22 mouse cellular contexts compared by ENCODE assay signal in genomic region chr5:3320225-3320624, GRCm38 (mm10). TPM values are rescaled to one million over a fixed set of nuclear protein-coding genes. Genes with fewer than 3 reads are reported as not detected.
A peak's percentile ranks its signal among the peaks of the same experiment; 100 is the strongest.
DNase-seq lines count a peak whose midpoint lies in the region; ATAC-seq lines count a peak whose summit lies in the region.
"Had no signal": no experiment of that assay in that cellular context is flagged by ENCODE, and none has a peak within 500 bp of the region (broad histone marks: within the 10 kb centered on the region; RNA-seq: fewer than 3 reads in every experiment).

No protein-coding gene starts in this region.

- peak; percentile 4 to 9 for DNase-seq in cerebellum, postnatal 10 days
- DNase-seq in cerebellum, postnatal 36 days: no peak
- DNase-seq in kidney, postnatal 4 days: no peak
- DNase-seq in neural tube, embryonic 11.5 days (ENCODE audit: low spot score): no peak
- DNase-seq in neural tube, embryonic 10.5 days (ENCODE audit: extremely low spot score, low spot score): no peak
- no peak for DNase-seq in frontal cortex, postnatal 25 days (ENCODE audit: low spot score in 2 of 2)
- DNase-seq: adrenal gland, adult 8-10 months; adrenal gland, postnatal 36 days; B cell, adult 2 months; cerebellum, adult 11 months; cerebellum, adult 8-10 months; cerebellum, postnatal 25 days; gastrocnemius, adult 2 months; gastrocnemius, postnatal 25 days had no signal

- H3K4me2 ChIP-seq in kidney, embryonic 14.5 days (replicated peaks; ENCODE audit: low read depth, low read length): no peak overlapping the region
- H3K4me2 ChIP-seq in neural tube, embryonic 11.5 days (ENCODE audit: low read depth): no peak overlapping the region
- no peak overlapping the region for H3K4me2 ChIP-seq in hindbrain, embryonic 16.5 days (ENCODE audit: low read length)
- H3K4me2 ChIP-seq: embryonic facial prominence, embryonic 13.5 days; forebrain, embryonic 12.5 days; heart, embryonic 12.5 days; intestine, embryonic 15.5 days had no signal

- no peaks in the 10 kb centered on the region for H3K36me3 ChIP-seq in kidney, embryonic 14.5 days (ENCODE audit: control insufficient read depth, insufficient read depth, low read length)
- H3K36me3 ChIP-seq in neural tube, embryonic 11.5 days (ENCODE audit: control insufficient read depth, insufficient read depth, low read length): no peaks in the 10 kb centered on the region
- no peaks in the 10 kb centered on the region for H3K36me3 ChIP-seq in hindbrain, embryonic 16.5 days (ENCODE audit: control insufficient read depth, insufficient read depth, low read length)
- H3K36me3 ChIP-seq: embryonic facial prominence, embryonic 13.5 days; forebrain, embryonic 12.5 days; heart, embryonic 12.5 days; intestine, embryonic 15.5 days had no signal

- H3K27me3 ChIP-seq in kidney, embryonic 14.5 days (ENCODE audit: control insufficient read depth, insufficient read depth, low read length): no peaks in the 10 kb centered on the region
- H3K27me3 ChIP-seq in neural tube, embryonic 11.5 days (ENCODE audit: control insufficient read depth, insufficient read depth, low read length): no peaks in the 10 kb centered on the region
- no peaks in the 10 kb centered on the region for H3K27me3 ChIP-seq in hindbrain, embryonic 16.5 days (replicated peaks; ENCODE audit: control insufficient read depth, insufficient read depth, low read length)
- H3K27me3 ChIP-seq: embryonic facial prominence, embryonic 13.5 days; forebrain, embryonic 12.5 days; heart, embryonic 12.5 days; intestine, embryonic 15.5 days had no signal

- no peak overlapping the region for H3K27ac ChIP-seq in kidney, embryonic 14.5 days (ENCODE audit: low read depth, low read length)
- H3K27ac ChIP-seq in neural tube, embryonic 11.5 days (ENCODE audit: low read depth, low read length): no peak overlapping the region
- no peak overlapping the region for H3K27ac ChIP-seq in hindbrain, embryonic 16.5 days (ENCODE audit: low read depth, low read length)
- H3K27ac ChIP-seq: embryonic facial prominence, embryonic 13.5 days; forebrain, embryonic 12.5 days; gastrocnemius, adult 2 months; intestine, embryonic 15.5 days had no signal

- 28% methylated on average over 1 of the region's 1 CpGs for WGBS in kidney, embryonic 14.5 days
- 3% methylated on average over 1 of the region's 1 CpGs for WGBS in neural tube, embryonic 11.5 days
- WGBS in hindbrain, embryonic 16.5 days: 12% methylated on average over 1 of the region's 1 CpGs

- H3K4me1 ChIP-seq in kidney, embryonic 14.5 days (ENCODE audit: control insufficient read depth, insufficient read depth, low read length): no peaks in the 10 kb centered on the region
- no peaks in the 10 kb centered on the region for H3K4me1 ChIP-seq in neural tube, embryonic 11.5 days (ENCODE audit: control insufficient read depth, insufficient read depth, low read length)
- no peaks in the 10 kb centered on the region for H3K4me1 ChIP-seq in hindbrain, embryonic 16.5 days (ENCODE audit: control insufficient read depth, insufficient read depth, low read depth, low read length)
- H3K4me1 ChIP-seq: embryonic facial prominence, embryonic 13.5 days; forebrain, embryonic 12.5 days; intestine, embryonic 15.5 days had no signal

- H3K4me3 ChIP-seq in kidney, embryonic 14.5 days (ENCODE audit: low read length): no peak overlapping the region
- no peak overlapping the region for H3K4me3 ChIP-seq in neural tube, embryonic 11.5 days (ENCODE audit: low read depth, low read length)
- H3K4me3 ChIP-seq in hindbrain, embryonic 16.5 days (ENCODE audit: low read length): no peak overlapping the region
- H3K4me3 ChIP-seq: embryonic facial prominence, embryonic 13.5 days; forebrain, embryonic 12.5 days; gastrocnemius, adult 2 months; heart, embryonic 12.5 days; intestine, embryonic 15.5 days had no signal

- H3K9me3 ChIP-seq in kidney, embryonic 14.5 days (ENCODE audit: control insufficient read depth, low read length): no peaks in the 10 kb centered on the region
- no peaks in the 10 kb centered on the region for H3K9me3 ChIP-seq in neural tube, embryonic 11.5 days (ENCODE audit: control insufficient read depth, low read length)
- H3K9me3 ChIP-seq in hindbrain, embryonic 16.5 days (ENCODE audit: control insufficient read depth, low read length): no peaks in the 10 kb centered on the region
- H3K9me3 ChIP-seq: embryonic facial prominence, embryonic 13.5 days; forebrain, embryonic 12.5 days; intestine, embryonic 15.5 days had no signal

- no peak overlapping the region for H3K9ac ChIP-seq in kidney, embryonic 14.5 days (ENCODE audit: low read depth, low read length)
- H3K9ac ChIP-seq in neural tube, embryonic 11.5 days (ENCODE audit: low read length): no peak overlapping the region
- no peak overlapping the region for H3K9ac ChIP-seq in hindbrain, embryonic 16.5 days (ENCODE audit: low read depth, low read length)
- H3K9ac ChIP-seq: embryonic facial prominence, embryonic 13.5 days; forebrain, embryonic 12.5 days; heart, embryonic 12.5 days; intestine, embryonic 15.5 days had no signal

- ATAC-seq in kidney, embryonic 14.5 days (ENCODE audit: low FRiP score, low TSS enrichment): peak; percentile 75; the same call in 1 of the 2 replicates
- ATAC-seq in neural tube, embryonic 11.5 days (ENCODE audit: insufficient read depth, low FRiP score, low TSS enrichment): peak; percentile 31; the same call in 1 of the 2 replicates
- ATAC-seq in hindbrain, embryonic 16.5 days: peak; percentile 61
- ATAC-seq: CD4-positive, CD25-positive, alpha-beta regulatory T cell, adult 4 months; forebrain, embryonic 16.5 days; intestine, embryonic 15.5 days had no signal

RNA-seq across cellular contexts. Expression of gene Cdk6, which starts 21.1 kb away (rescaled TPM):
- 18.6 and 23.4 TPM in 2 replicates for polyA plus RNA-seq in kidney, embryonic 14.5 days (2014; fragmentation: Nextera tagmentation; extraction: Ambion mirVana)
- polyA plus RNA-seq in neural tube, embryonic 11.5 days (2014; fragmentation: Nextera tagmentation; extraction: Ambion mirVana): 12.2 and 14.1 TPM in 2 replicates
- polyA plus RNA-seq in hindbrain, embryonic 16.5 days (2015; fragmentation: Nextera tagmentation; extraction: Ambion mirVana): 12.6 and 13.9 TPM in 2 replicates

Comparison
In these comparisons a context has a peak if more than half of its experiments do, and no peak if none do; other contexts are left out.
1. DNase-seq: peak in cerebellum, postnatal 10 days (2 of 2); none in cerebellum, postnatal 36 days (0 of 2), kidney, postnatal 4 days (0 of 2), neural tube, embryonic 11.5 days (single experiment), neural tube, embryonic 10.5 days (single experiment) and frontal cortex, postnatal 25 days (0 of 2).
2. Peak in every context shown above with its lines, with median percentiles within 50 percentile points of each other: ATAC-seq.